Mouse (Mus musculus): ENCODE measurements around the gene Gnat2.

The Gnat2 gene

DNA sequence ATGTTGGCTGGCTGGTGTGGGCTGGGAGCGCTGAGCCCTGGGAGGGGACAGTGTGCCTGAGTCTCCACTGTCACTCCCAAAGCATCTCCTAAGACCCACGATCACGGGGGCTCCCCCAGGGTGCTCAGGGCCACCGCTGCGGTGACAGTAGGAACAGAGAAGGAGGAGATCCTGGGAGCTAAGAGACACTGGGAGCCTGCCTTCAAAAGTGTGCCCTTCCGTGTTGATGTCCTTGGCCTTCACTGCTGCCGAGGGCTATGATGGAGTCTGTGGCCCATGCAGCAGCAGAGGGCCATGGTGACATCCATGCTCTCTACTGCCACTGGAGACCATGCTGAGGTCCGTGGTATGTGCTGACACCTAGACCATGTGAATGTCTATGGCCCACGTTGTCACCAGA is 27.0 kb upstream of the Gnat2 start:
- Histone ChIP-seq H3K4me3 (replicated peaks; ENCODE audit: low read length) (no peak overlapping the region), H3K27me3 (ENCODE audit: insufficient read depth, low read length) (peaks cover 4% of the 10 kb centered on the region; the same call in 1 of the 2 replicates), H3K9me3 (ENCODE audit: low read length) (no peaks in the 10 kb centered on the region), H3K36me3 (ENCODE audit: insufficient read depth, low read length) (no peaks in the 10 kb centered on the region), H3K4me1 (replicated peaks; ENCODE audit: low read depth, low read length) (peaks cover 17% of the 10 kb centered on the region)
- TF ChIP-seq CTCF (conservative IDR thresholded peaks at IDR 0.05; ENCODE audit: low read length) (no peak), POU5F1 (IDR thresholded peaks at IDR 0.05; ENCODE audit: borderline replicate concordance, low read length) (no peak), NANOG (IDR thresholded peaks at IDR 0.05; ENCODE audit: borderline replicate concordance, low read length) (no peak)

GRCm38 (mm10) chr3:108067370-108067934 is 25.1 kb upstream of the Gnat2 start:
- Histone ChIP-seq H3K36me3 (ENCODE audit: insufficient read depth, low read length) (peaks cover 7% of the 10 kb centered on the region), H3K9me3 (ENCODE audit: low read length) (no peaks in the 10 kb centered on the region), H3K4me1 (replicated peaks; ENCODE audit: low read depth, low read length) (peaks cover 14% of the 10 kb centered on the region), H3K4me3 (replicated peaks; ENCODE audit: low read length) (no peak overlapping the region), H3K27me3 (ENCODE audit: insufficient read depth, low read length) (peaks cover 4% of the 10 kb centered on the region; the same call in 1 of the 2 replicates)
- TF ChIP-seq CTCF (conservative IDR thresholded peaks at IDR 0.05; ENCODE audit: low read length), result no peak
- no peak for TF ChIP-seq POU5F1 (IDR thresholded peaks at IDR 0.05; ENCODE audit: borderline replicate concordance, low read length)
- TF ChIP-seq NANOG (IDR thresholded peaks at IDR 0.05; ENCODE audit: borderline replicate concordance, low read length), result no peak

DNA sequence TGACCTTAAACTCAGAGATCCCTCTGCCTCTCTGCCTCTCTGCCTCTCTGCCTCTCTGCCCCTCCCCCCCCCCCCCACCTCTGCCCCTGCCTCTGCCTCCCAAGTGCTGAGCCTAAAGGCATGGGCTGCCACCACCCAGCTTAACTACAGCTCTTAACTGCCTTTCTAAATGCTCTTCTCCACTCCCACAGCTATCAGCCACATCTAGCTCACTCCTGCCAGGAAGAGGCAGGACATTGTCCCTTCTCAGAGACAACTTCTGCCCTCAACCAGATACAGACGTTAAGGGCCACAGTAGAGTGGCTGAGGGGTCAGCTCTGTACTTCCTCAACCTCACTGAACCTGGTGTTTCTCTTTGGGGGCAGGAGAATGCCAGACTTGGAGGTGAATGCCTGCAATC is 23.8 kb upstream of the Gnat2 start:
- Histone ChIP-seq H3K36me3 (ENCODE audit: insufficient read depth, low read length) (peaks cover 13% of the 10 kb centered on the region), H3K4me3 (replicated peaks; ENCODE audit: low read length) (0 out of 2 replicates have a peak overlapping the region, but pooled peaks have one; percentile 10), H3K27me3 (ENCODE audit: insufficient read depth, low read length) (no peaks in the 10 kb centered on the region), H3K9me3 (ENCODE audit: low read length) (no peaks in the 10 kb centered on the region), H3K4me1 (replicated peaks; ENCODE audit: low read depth, low read length) (peaks cover 14% of the 10 kb centered on the region)
- TF ChIP-seq NANOG (IDR thresholded peaks at IDR 0.05; ENCODE audit: borderline replicate concordance, low read length), result no peak
- no peak for TF ChIP-seq CTCF (conservative IDR thresholded peaks at IDR 0.05; ENCODE audit: low read length)
- TF ChIP-seq POU5F1 (IDR thresholded peaks at IDR 0.05; ENCODE audit: borderline replicate concordance, low read length), result no peak

DNA sequence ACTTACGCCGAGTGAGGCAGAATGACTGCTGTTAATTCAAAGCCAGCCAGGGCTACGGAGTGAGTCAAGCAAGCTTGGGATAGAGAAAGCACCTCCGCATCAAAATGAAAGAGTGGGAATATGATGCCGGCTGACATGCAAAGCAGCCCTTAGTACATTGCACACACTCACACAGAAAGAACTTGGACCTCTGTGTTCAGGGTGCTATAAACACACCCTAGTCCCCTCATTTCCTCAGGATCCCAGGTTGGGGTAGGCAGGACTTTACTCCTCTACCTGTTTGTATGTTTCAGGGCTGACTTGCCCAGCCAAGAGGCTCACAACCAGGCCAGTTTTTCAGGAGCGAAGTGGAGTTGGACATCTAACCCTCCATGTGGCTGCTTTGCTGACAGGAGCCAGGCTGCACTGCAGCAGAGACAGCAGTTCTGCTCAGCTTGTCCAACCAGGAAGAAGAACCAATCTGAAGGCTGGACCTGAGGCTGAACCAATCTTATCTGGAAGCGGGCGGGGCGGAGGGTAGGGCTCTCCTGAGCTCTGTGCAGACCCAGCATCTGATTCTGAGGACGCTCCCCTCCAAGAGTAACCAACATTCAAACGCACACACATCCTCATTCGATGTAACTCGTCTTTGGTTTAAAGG is 23.2 kb upstream of the Gnat2 start:
- Histone ChIP-seq H3K36me3 (ENCODE audit: insufficient read depth, low read length) (peaks cover 18% of the 10 kb centered on the region), H3K9me3 (ENCODE audit: low read length) (no peaks in the 10 kb centered on the region), H3K4me1 (replicated peaks; ENCODE audit: low read depth, low read length) (peaks cover 18% of the 10 kb centered on the region), H3K27me3 (ENCODE audit: insufficient read depth, low read length) (no peaks in the 10 kb centered on the region), H3K4me3 (replicated peaks; ENCODE audit: low read length) (0 out of 2 replicates have a peak overlapping the region, but pooled peaks have one; percentile 10)
- TF ChIP-seq POU5F1 (IDR thresholded peaks at IDR 0.05; ENCODE audit: borderline replicate concordance, low read length), result no peak
- TF ChIP-seq CTCF (conservative IDR thresholded peaks at IDR 0.05; ENCODE audit: low read length), result no peak
- TF ChIP-seq NANOG (IDR thresholded peaks at IDR 0.05; ENCODE audit: borderline replicate concordance, low read length), result no peak

- Histone ChIP-seq H3K36me3 (ENCODE audit: insufficient read depth, low read length) (peaks cover 30% of the 10 kb centered on the region), H3K4me3 (replicated peaks; ENCODE audit: low read length) (no peak overlapping the region), H3K27me3 (ENCODE audit: insufficient read depth, low read length) (no peaks in the 10 kb centered on the region), H3K9me3 (ENCODE audit: low read length) (no peaks in the 10 kb centered on the region), H3K4me1 (replicated peaks; ENCODE audit: low read depth, low read length) (peaks cover 19% of the 10 kb centered on the region)
- no peak for TF ChIP-seq POU5F1 (IDR thresholded peaks at IDR 0.05; ENCODE audit: borderline replicate concordance, low read length)
- TF ChIP-seq NANOG (IDR thresholded peaks at IDR 0.05; ENCODE audit: borderline replicate concordance, low read length), result no peak
- TF ChIP-seq CTCF (conservative IDR thresholded peaks at IDR 0.05; ENCODE audit: low read length), result peak; percentile 95
These were observed 22.0 kb upstream of the Gnat2 start for GRCm38 (mm10) chr3:108070295-108071293.

GRCm38 (mm10) chr3:108072983-108073569 is 19.5 kb upstream of the Gnat2 start:
- Histone ChIP-seq H3K9me3 (ENCODE audit: low read length) (no peaks in the 10 kb centered on the region), H3K4me1 (replicated peaks; ENCODE audit: low read depth, low read length) (peaks cover 22% of the 10 kb centered on the region), H3K4me3 (replicated peaks; ENCODE audit: low read length) (no peak overlapping the region), H3K27me3 (ENCODE audit: insufficient read depth, low read length) (no peaks in the 10 kb centered on the region), H3K36me3 (ENCODE audit: insufficient read depth, low read length) (peaks cover 55% of the 10 kb centered on the region)
- TF ChIP-seq NANOG (IDR thresholded peaks at IDR 0.05; ENCODE audit: borderline replicate concordance, low read length) (no peak), POU5F1 (IDR thresholded peaks at IDR 0.05; ENCODE audit: borderline replicate concordance, low read length) (no peak), CTCF (conservative IDR thresholded peaks at IDR 0.05; ENCODE audit: low read length) (no peak)

- Histone ChIP-seq H3K9me3 (ENCODE audit: low read length) (no peaks in the 10 kb centered on the region), H3K36me3 (ENCODE audit: insufficient read depth, low read length) (peaks cover 84% of the 10 kb centered on the region), H3K4me3 (replicated peaks; ENCODE audit: low read length) (no peak overlapping the region), H3K27me3 (ENCODE audit: insufficient read depth, low read length) (no peaks in the 10 kb centered on the region), H3K4me1 (replicated peaks; ENCODE audit: low read depth, low read length) (peaks cover 30% of the 10 kb centered on the region)
- TF ChIP-seq CTCF (conservative IDR thresholded peaks at IDR 0.05; ENCODE audit: low read length) (no peak), POU5F1 (IDR thresholded peaks at IDR 0.05; ENCODE audit: borderline replicate concordance, low read length) (no peak), NANOG (IDR thresholded peaks at IDR 0.05; ENCODE audit: borderline replicate concordance, low read length) (no peak)
These were observed 15.8 kb upstream of the Gnat2 start for GRCm38 (mm10) chr3:108076836-108077235.

GRCm38 (mm10) chr3:108081681-108082080 is 10.9 kb upstream of the Gnat2 start:
- no peaks in the 10 kb centered on the region for H3K9me3 ChIP-seq (ENCODE audit: low read length)
- H3K27me3 ChIP-seq (ENCODE audit: insufficient read depth, low read length), result no peaks in the 10 kb centered on the region
- peaks cover 62% of the 10 kb centered on the region for H3K4me1 ChIP-seq (replicated peaks; ENCODE audit: low read depth, low read length)
- TF ChIP-seq CTCF (conservative IDR thresholded peaks at IDR 0.05; ENCODE audit: low read length) (no peak), POU5F1 (IDR thresholded peaks at IDR 0.05; ENCODE audit: borderline replicate concordance, low read length) (no peak), NANOG (IDR thresholded peaks at IDR 0.05; ENCODE audit: borderline replicate concordance, low read length) (no peak)
- H3K36me3 ChIP-seq (ENCODE audit: insufficient read depth, low read length), result peaks cover 58% of the 10 kb centered on the region
- no peak overlapping the region for H3K4me3 ChIP-seq (replicated peaks; ENCODE audit: low read length)

All from E14TG2a.4 (cell line).